Mouse (Mus musculus) NIH3T3 (cell line): ENCODE measurements around the gene Zfp709.
"Not testable (repeated sequence)": the region's sequence is repeated elsewhere in the genome, so short reads cannot be mapped to it uniquely, and the experiment has no call there.

Experiments
- DNase-seq: peaks from one replicate; pipeline ENCODE4 v3.0.0-alpha.2; 2012; ENCODE audit warnings: low read depth

The Zfp709 gene

GRCm38 (mm10) chr8:71881618-71882274 is at the start of gene Zfp709:
TSS of gene Zfp709 (plus strand) at chr8:71882019.
- peak; percentile 77 for DNase-seq

DNA sequence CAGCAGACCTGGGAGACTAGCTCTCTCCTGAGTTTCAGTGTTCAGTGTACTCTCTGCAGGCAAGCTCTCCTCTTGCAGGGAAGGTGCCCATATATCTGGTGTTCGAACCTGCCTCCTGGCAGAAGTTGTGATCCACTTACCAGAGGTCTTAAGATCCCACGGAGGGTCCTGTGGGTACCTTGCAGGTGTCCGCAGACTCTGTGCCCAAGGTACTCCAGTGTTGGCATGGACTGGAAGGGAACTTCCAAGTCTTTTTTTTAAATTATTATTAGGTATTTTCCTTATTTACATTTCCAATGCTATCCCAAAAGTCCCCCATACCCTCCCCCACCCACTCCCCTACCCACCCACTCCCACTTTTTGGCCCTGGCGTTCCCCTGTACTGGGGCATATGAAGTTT is 43.6 kb upstream of the Zfp709 start:
- DNase-seq = not testable (repeated sequence)

DNA sequence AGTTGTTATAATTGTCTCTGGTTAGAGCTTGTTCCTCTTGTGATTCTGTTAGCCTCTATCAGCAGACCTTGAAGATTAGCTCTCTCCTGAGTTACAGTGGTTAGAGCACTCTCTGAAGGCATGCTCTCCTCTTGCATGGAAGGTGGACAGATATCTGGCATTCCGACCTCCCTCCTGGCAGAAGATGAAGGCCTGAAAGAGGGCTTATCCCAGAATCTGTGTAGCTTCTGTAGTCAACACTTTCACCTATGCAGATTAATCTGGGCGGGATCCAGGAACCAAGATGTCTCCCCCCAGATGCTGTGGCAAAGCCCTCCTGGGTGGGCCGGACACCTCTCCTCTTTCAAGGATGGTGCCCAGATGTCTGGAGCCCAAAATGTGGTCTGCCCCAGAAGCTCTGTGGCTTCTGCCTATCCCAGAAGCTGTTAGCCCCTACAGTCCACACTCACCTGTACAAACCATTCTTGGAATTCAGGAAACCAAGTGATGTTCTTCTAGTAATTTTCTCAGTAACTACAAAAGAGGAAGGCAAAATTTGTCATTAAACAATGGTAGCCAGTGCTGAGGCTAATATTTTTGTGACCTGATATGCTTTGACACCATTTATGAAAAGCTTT is 40.5 kb upstream of the Zfp709 start:
- not testable (repeated sequence) for DNase-seq

DNA sequence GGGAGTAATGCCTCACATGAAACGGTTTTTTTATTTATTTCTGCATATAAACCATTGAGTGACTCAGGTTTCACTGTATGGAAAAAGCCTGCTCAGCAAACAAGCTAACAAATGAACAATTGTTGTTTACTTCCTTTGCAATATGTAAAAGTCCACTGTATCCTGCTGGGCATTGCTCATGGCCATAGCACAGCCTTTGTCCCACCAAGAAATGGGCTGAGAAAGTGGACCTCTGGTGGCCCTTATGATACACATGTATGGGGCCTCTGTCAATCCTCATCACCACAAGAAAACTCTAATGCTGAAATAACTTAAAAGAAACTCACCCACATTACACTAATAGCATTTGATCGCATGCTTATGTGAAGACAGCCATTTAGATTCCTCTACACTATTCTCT is 39.3 kb upstream of the Zfp709 start:
- not testable (repeated sequence) for DNase-seq

DNA sequence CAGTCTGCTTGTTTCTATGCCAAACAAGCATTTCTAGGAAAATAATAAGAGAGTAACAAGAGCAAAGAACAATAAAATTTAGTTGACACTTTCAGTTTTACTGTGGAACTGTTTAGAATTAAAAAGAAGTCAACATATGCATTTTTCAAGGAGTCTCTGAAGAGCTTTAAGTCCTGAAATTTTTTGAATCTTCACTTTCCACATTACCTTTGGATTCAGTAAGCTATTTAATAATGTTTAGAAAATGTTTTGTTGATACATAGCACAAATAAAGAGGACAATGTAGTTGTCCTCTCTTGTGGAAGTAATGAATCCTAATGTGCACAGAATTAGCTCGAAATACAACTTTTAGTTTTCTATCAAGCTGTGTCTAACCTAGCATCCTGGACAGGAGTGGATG is 37.4 kb upstream of the Zfp709 start:
- not testable (repeated sequence) for DNase-seq

DNA sequence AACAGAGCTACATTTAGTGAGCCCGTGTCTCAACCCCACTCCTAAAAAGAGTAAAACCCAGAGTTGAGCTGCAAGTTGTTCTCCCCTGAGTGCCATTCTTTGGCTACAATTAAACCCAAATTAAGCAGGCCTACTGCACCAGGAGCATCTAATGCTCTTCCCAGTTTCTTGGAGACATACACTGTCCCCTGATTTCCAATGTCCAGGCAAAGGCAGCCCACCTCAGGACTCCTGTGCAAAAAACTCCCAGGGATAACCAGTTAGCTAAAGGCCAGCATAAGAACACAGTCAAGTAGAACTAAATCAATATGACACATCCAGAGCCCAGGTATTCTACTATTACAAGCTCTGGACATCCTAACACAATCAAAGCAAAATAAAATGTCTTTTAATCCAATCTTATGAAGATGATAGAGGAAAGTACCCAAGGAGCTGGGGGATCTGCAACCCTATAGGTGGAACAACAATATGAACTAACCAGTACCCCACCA is 35.8 kb upstream of the Zfp709 start:
- DNase-seq = not testable (repeated sequence)

GRCm38 (mm10) chr8:71846745-71847144 is 35.1 kb upstream of the Zfp709 start:
- DNase-seq = not testable (repeated sequence)

DNA sequence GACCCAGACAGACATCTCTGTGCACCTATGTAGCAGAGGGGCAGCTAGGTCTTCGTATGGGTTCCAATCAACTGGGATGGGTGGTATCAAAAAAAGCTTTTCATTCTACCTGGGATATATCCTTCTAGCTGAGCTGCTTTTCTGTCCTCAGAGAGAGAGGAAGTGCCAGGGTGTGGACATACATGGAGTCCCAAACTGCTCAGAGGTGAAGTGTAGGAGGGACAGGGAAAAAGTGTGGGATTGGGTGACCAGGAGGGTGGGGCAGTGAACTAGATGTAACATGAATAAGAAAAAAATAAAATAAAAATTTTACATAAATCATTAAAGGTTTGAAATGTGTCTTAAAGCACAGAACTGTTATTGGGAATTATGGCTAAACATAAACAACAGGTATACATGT is 30.8 kb upstream of the Zfp709 start:
- DNase-seq = not testable (repeated sequence)

DNA sequence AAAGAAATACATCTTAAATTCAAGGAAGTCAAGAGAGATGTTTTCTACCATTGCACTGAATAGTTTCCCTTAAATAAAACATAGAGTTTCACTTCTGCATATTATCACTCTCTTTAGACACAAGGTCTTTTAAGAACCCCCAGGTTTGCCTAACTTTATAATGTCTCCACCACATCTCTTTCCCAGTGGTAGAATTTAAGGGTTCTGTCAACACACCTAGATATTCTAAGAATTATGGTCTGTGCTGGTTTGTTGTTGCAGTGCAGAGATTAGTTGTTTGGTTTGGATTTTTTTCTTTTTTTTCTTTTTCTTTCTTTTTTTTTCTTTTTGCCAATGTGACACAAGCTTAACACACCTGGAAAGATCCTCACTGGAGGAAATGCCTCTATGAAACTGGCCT is 28.5 kb upstream of the Zfp709 start:
- not testable (repeated sequence) for DNase-seq

GRCm38 (mm10) chr8:71856630-71857328 is 25.0 kb upstream of the Zfp709 start:
- not testable (repeated sequence) for DNase-seq

DNA sequence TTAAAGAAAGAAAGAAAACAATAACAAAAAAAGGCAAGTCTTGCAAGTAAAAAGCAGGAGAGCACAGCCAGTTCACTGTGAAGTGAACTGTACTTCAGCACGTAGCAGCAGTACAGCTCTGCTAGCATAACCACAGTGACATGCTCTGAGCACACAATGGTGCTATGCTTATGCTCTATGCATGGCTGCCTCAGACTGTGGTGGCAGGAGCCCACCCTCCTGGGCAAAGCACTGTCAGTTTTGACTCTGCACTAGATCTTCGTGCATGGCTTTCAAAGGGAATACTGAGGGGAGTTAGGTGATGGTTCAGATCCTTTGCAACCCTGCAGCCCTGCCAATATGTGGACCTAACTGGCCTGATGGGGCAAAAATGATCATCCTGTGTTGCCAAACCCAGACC is 24.5 kb upstream of the Zfp709 start:
- DNase-seq = not testable (repeated sequence)

DNA sequence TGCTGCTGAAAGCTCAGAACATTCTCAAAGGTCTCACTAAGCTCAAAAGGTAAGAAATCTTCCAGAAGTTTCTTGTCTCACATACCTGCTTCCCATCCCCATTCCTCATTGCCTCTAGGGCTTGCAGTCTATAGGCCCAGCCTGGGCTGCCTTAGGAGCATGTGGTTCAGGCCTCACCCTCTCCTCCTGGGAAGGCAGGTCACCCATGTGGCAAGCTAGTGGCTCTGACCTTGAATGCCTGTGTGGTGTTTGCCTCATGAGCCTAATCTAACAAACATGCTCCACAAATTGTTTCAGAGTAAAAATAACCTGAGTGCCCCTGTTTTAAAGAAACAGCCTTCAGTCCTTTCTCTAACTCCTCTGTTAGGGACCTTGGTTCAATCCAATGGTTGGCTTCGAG is 20.3 kb upstream of the Zfp709 start:
- DNase-seq = not testable (repeated sequence)

- not testable (repeated sequence) for DNase-seq
Observed at GRCm38 (mm10) chr8:71862038-71862437, 19.8 kb upstream of the Zfp709 start.

GRCm38 (mm10) chr8:71900666-71901065 is 18.8 kb downstream of the Zfp709 start:
- DNase-seq = not testable (repeated sequence)

DNA sequence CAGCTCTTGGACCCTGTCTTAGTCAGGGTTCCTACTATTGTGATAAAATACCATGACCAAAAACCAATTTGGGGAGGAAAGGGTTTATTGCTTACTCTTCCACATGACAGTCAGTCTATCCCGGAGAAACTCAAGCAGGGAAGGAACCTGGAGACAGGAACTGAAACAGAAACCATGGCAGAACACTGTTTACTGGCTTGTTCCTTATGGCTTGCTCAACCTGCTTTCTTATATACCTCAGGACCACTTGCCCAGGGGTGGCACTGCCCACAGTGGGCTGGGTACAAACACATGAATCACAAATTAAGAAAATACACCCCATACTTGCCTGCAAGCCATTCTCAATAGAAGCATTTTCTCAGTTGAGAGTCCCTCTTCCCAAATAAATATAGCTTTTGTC is 21.3 kb downstream of the Zfp709 start:
- not testable (repeated sequence) for DNase-seq

DNA sequence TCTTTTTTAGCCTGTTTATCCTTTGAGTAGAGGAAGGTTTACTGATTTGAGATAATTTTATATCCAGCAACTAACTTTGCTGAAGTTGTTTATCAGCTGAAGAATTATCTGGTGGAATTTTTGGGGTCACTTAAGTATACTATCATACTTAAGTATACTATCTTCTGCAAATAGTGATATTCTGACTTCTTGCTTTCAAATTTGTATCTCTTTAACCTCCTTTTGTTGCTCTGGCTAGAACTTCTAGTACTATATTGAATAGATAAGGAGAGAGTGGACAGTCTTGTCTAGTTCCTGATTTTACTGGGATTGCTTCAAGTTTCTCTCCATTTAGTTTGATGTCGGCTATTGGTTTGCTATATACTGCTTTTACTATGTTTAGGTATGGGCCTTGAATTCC is 25.0 kb downstream of the Zfp709 start:
- no peak for DNase-seq

DNA sequence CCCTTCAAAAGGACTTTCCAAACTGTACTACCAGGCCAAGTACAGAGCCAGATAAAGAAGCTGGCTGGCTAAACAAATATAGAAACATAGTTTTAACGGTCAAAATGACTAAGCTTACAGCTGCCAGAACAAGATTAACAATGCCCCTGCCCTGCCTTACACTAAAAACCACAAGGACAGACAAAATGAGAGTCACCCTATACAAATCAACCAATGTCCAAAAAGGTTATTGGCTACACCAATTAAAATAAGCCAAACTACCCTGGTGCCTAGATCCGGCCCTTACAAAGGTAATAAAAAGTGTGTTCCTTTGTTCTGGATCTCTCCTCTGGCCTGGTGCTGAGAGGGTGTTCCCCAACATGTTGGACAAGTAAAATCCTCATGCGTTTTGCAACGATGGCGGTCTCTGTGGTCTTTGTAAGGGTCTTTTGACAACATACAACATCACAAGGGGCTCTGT is 26.0 kb downstream of the Zfp709 start:
- no peak for DNase-seq

GRCm38 (mm10) chr8:71908309-71909261 is 26.8 kb downstream of the Zfp709 start, which contains the start of the genes Zfp882 and Zfp617:
TSS of gene Zfp882 (plus strand) at chr8:71908608.
TSS of gene Zfp617 (plus strand) at chr8:71908635.
- DNase-seq = peak; percentile 91

DNA sequence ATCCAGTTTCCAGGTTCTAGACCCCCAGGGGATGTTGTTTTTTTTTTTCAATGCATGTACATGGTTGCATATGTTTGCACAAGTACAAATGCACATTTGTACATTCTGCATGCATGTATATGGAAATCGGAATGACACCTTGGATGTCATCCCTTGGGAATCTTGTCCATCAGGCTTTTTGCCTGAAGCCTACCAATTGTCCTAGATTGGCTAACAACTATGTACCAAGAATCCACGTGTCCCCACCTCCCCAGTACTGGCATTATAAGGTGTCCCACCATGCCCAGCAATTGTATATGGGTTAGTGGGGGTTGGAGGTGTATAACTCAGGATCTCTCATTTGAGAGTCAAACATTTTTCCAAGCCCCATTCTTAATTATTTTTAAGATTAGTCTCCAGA is 30.5 kb downstream of the Zfp709 start:
- DNase-seq = no peak

DNA sequence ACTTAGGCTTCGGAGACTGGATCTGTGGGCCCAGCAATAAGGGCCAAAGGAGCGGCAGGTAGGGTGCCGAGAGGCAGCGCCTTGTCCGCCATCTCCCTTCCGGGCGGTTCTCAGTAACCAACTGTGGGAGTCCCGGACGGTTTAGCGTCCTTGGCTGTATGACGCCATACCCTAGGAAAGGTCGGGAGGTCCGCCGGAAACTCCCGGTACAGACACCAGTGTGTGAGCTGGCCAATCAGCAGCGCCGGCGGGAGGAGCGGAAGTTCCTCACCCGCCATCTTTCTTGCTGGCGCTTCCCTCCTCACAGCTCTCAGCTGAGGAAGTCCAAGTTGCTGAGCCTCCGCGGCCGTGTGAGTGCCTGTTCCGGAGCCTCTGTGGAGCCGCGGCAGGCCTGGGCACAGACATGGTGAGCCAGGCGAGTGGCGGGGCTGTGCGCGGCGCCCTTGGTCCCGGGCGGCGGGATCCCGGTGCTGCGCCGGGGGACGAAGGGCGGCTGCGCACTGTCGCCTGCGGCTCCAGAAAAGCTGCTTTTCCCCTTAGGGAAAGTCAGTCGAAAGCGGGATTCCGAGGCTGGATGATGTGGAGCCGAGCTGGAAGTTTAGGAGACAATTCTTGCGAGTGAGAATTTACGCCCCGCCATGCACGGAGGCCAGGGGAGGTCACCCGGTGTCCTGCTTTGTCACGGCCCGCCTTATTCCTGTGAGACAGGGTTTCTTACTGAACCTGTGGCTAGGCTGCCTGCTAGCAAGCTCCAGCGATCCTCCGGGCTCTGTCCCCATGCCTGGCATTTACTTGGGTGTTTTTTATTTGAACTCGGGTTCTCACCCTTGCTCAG is 41.0 kb downstream of the Zfp709 start:
- DNase-seq = peak; percentile 97

- DNase-seq = no peak
Observed at GRCm38 (mm10) chr8:71925791-71926190, 44.0 kb downstream of the Zfp709 start.
